Mouse (Mus musculus) erythroblast, embryonic 14.5 days (primary cell): ENCODE results near the gene Rai14.

ENCODE experiments used
- GATA1 ChIP-seq: IDR thresholded peaks from 2 replicates; pipeline ENCODE4 v1.6.1; 2012; ENCODE audit warnings: low read length, inconsistent platforms, mixed read lengths
- TAL1 ChIP-seq: IDR thresholded peaks from 3 replicates; pipeline ENCODE4 v1.6.1; 2012; ENCODE audit warnings: low read length, inconsistent platforms, mixed read lengths

GRCm38 (mm10) chr15:10690219-10690618 is 24.2 kb downstream of the Rai14 start:
- TF ChIP-seq TAL1 (no peak), GATA1 (no peak)
